Mouse (Mus musculus) small intestine, adult 2 months (tissue): ENCODE measurements around the gene Tbxas1.

ENCODE experiments used
- CTCF ChIP-seq: fragments of 200-500 bp; IDR thresholded peaks from 2 replicates; pipeline ENCODE4 v1.5.1; 2012; ENCODE audit warnings: low read depth, mild to moderate bottlenecking, control low read depth, inconsistent platforms, low read length, moderate library complexity, mixed read lengths; ENCODE audit not compliant: insufficient replicate concordance, insufficient read length; ENCODE audit errors: extremely low read depth
- POLR2A ChIP-seq: fragments of 200-500 bp; IDR thresholded peaks from 2 replicates; pipeline ENCODE4 v1.6.1; 2012; ENCODE audit warnings: low read depth, mild to moderate bottlenecking, control low read depth, inconsistent platforms, low read length, moderate library complexity

GRCm38 (mm10) chr6:38942771-38943170, 67.6 kb downstream of the Tbxas1 start:
- TF ChIP-seq POLR2A (no peak), CTCF (no peak)
